Mouse (Mus musculus) embryo, embryonic 11.5 days (tissue): ENCODE data around the gene Olfr678.
"Not testable (repeated sequence)": the region's sequence is repeated elsewhere in the genome, so short reads cannot be mapped to it uniquely, and the experiment has no call there.

Source experiments
- DNase-seq: peaks from one replicate; pipeline ENCODE4 v3.0.0-alpha.2; 2012; ENCODE audit warnings: low read depth, low spot score

The Olfr678 gene

GRCm38 (mm10) chr7:105064175-105064574, at the start of gene Olfr678:
Gene Olfr678, plus strand, starts transcription at chr7:105064475.
- DNase-seq: no peak

GRCm38 (mm10) chr7:105022530-105022929, 41.7 kb upstream of the Olfr678 start:
- DNase-seq: no peak

- no peak for DNase-seq
Measured at GRCm38 (mm10) chr7:105028360-105028759, 35.9 kb upstream of the Olfr678 start, which contains the start of gene Olfr675. Gene Olfr675, minus strand, starts transcription at chr7:105028460.

- no peak for DNase-seq
Measured at GRCm38 (mm10) chr7:105032398-105032797, 31.9 kb upstream of the Olfr678 start, which contains the start of gene Olfr676. Gene Olfr676, plus strand, starts transcription at chr7:105032698.

- not testable (repeated sequence) for DNase-seq
Measured at GRCm38 (mm10) chr7:105033836-105034235, 30.4 kb upstream of the Olfr678 start.

GRCm38 (mm10) chr7:105058951-105059350, 5.3 kb upstream of the Olfr678 start:
- DNase-seq: no peak

GRCm38 (mm10) chr7:105080905-105081304, 16.6 kb downstream of the Olfr678 start, which contains the start of gene Olfr679:
Gene Olfr679, plus strand, starts transcription at chr7:105081205.
- no peak for DNase-seq

GRCm38 (mm10) chr7:105092717-105093116, 28.4 kb downstream of the Olfr678 start, which contains the start of gene Olfr680-ps1:
Gene Olfr680-ps1, minus strand, starts transcription at chr7:105092817.
- DNase-seq: not testable (repeated sequence)

- no peak for DNase-seq
Measured at GRCm38 (mm10) chr7:105116536-105116935, 52.3 kb downstream of the Olfr678 start, which contains the start of gene Olfr681. Gene Olfr681, plus strand, starts transcription at chr7:105116836.
